Mouse (Mus musculus): ENCODE measurements around the gene Gm11238. TPM values are rescaled to one million over a fixed set of nuclear protein-coding genes. Genes with fewer than 3 reads are reported as not detected.
"Not testable (repeated sequence)": the region's sequence is repeated elsewhere in the genome, so short reads cannot be mapped to it uniquely, and the experiment has no call there.

Gm11238 gene
- polyA plus RNA-seq (2012; rRNA removed) = not detected in 2 replicates

GRCm38 (mm10) chr4:73607581-73607980 lies at the start of gene Gm11238:
Gene Gm11238, plus strand, starts transcription at chr4:73607881.
- DNase-seq (ENCODE audit: low read depth, low spot score) = not testable (repeated sequence)
- no CpG with 5 or more reads among the region's 3 CpGs for WGBS

GRCm38 (mm10) chr4:73599248-73599647 lies 8.4 kb upstream of the Gm11238 start:
- DNase-seq (ENCODE audit: low read depth, low spot score) = peak; percentile 4
- 8% methylated on average over 3 of the region's 3 CpGs for WGBS

GRCm38 (mm10) chr4:73622684-73623083 lies 15.0 kb downstream of the Gm11238 start, which contains the start of gene Gm11237:
Gene Gm11237, plus strand, starts transcription at chr4:73622984.
- no CpG with 5 or more reads among the region's 3 CpGs for WGBS
- not testable (repeated sequence) for DNase-seq (ENCODE audit: low read depth, low spot score)

- WGBS = no CpG with 5 or more reads among the region's 4 CpGs
- not testable (repeated sequence) for DNase-seq (ENCODE audit: low read depth, low spot score)
These were observed 30.1 kb downstream of the Gm11238 start, which contains the start of gene Gm11236 for GRCm38 (mm10) chr4:73637821-73638220. Gene Gm11236, plus strand, starts transcription at chr4:73638121.

- not testable (repeated sequence) for DNase-seq (ENCODE audit: low read depth, low spot score)
- WGBS = 84% methylated on average over 4 of the region's 4 CpGs
These were observed 54.2 kb downstream of the Gm11238 start for GRCm38 (mm10) chr4:73661864-73662263.

- not testable (repeated sequence) for DNase-seq (ENCODE audit: low read depth, low spot score)
- no CpG with 5 or more reads among the region's 4 CpGs for WGBS
These were observed 60.4 kb downstream of the Gm11238 start, which contains the start of gene Gm11239 for GRCm38 (mm10) chr4:73668054-73668453. Gene Gm11239, plus strand, starts transcription at chr4:73668354.

- not testable (repeated sequence) for DNase-seq (ENCODE audit: low read depth, low spot score)
- WGBS = 98% methylated on average over 2 of the region's 4 CpGs
These were observed 75.5 kb downstream of the Gm11238 start, which contains the start of gene Gm428 for GRCm38 (mm10) chr4:73683216-73683615. Gene Gm428, plus strand, starts transcription at chr4:73683516.

Other genes starting within 250 kb of the Gm11238 start
- not detected in 2 replicates for gene Gm11487, start 202.8 kb upstream of the Gm11238 start, polyA plus RNA-seq (2012; rRNA removed)
- gene Gm11237, start 15.1 kb downstream of the Gm11238 start, polyA plus RNA-seq (2012; rRNA removed) = not detected in 2 replicates
- gene Gm11236, start 30.2 kb downstream of the Gm11238 start, polyA plus RNA-seq (2012; rRNA removed) = not detected in 2 replicates
- not detected in 2 replicates for gene Gm11239, start 60.5 kb downstream of the Gm11238 start, polyA plus RNA-seq (2012; rRNA removed)
- not detected in 2 replicates for gene Gm428, start 75.6 kb downstream of the Gm11238 start, polyA plus RNA-seq (2012; rRNA removed)
- 3.6 and 6.3 TPM in 2 replicates for gene Rasef, start 183.1 kb downstream of the Gm11238 start, polyA plus RNA-seq (2012; rRNA removed)

Data from large intestine, adult 2 months (tissue).